Mouse (Mus musculus) testis, adult 2 months (tissue): ENCODE measurements around the gene Mical3.

Experiments used
- CTCF ChIP-seq: fragments of 200-500 bp; IDR thresholded peaks from 2 replicates; pipeline ENCODE4 v1.5.1; 2012; ENCODE audit warnings: low read depth, mild to moderate bottlenecking, inconsistent platforms, low read length, moderate library complexity; ENCODE audit not compliant: control insufficient read depth, insufficient read depth, insufficient replicate concordance
- POLR2A ChIP-seq: fragments of 200-500 bp; IDR thresholded peaks from 2 replicates; pipeline ENCODE4 v1.6.1; 2012; ENCODE audit warnings: low read depth, mild to moderate bottlenecking, inconsistent platforms, low read length, moderate library complexity; ENCODE audit not compliant: control insufficient read depth

GRCm38 (mm10) chr6:121084050-121084480 lies 46.7 kb downstream of the Mical3 start:
- TF ChIP-seq CTCF: no peak
- no peak for TF ChIP-seq POLR2A
